Mouse (Mus musculus) ES-E14 (cell line): ENCODE measurements at regions not wholly inside any gene's neighbourhood (a gene's known extent, or its start where the extent isn't known, plus 50 kb on each side); places are given as distances from the start of the nearest gene placed in this dataset.

Source experiments
- MAFK ChIP-seq: IDR thresholded peaks from 2 replicates; pipeline ENCODE4 v1.6.1; 2014; ENCODE audit warnings: mild to moderate bottlenecking, low read depth, low read length, inconsistent platforms; ENCODE audit not compliant: insufficient read depth
- ZC3H11A ChIP-seq: IDR thresholded peaks from 2 replicates; pipeline ENCODE4 v1.6.1; 2012; ENCODE audit warnings: low read depth, mild to moderate bottlenecking, inconsistent platforms, low read length, borderline replicate concordance
- ZNF384 ChIP-seq: IDR thresholded peaks from 2 replicates; pipeline ENCODE4 v1.6.1; 2012; ENCODE audit warnings: low read depth, low read length, inconsistent platforms

DNA sequence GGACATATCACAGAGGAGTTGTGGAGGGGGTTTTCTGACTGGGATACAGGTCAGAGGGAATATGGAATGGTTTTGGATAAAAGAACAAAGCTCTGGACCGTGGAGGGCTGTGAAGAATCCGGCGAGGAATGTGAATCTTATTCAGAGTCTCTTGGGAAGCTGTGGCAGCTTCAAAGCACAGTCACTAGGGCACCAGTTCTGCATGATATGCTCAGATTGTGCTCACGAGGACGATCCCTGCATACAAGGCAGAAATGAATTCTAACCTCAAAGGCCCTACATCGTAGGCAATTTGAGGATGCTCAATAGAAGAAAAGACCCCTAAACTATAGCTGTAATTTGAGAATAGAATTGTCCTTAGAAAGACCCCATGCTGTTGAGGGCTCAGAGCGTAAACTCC, 103.8 kb upstream of the Ednra start:
- TF ChIP-seq ZNF384 (no peak), MAFK (no peak), ZC3H11A (no peak)
